Mouse (Mus musculus) hindbrain, embryonic 16.5 days (tissue): ENCODE measurements around the gene Bmp8a. TPM values are rescaled to one million over a fixed set of nuclear protein-coding genes. Genes with fewer than 3 reads are reported as not detected.
"Not testable (repeated sequence)": the region's sequence is repeated elsewhere in the genome, so short reads cannot be mapped to it uniquely, and the experiment has no call there.

ENCODE experiments used
- ATAC-seq: fragments of 200-750 bp; cut with Nextera tagmentation; 2 replicates; pipeline ENCODE4 v1.8.0; 2017; ENCODE audit warnings: moderate TSS enrichment, moderate library complexity
- H3K27ac ChIP-seq: fragments of 300-500 bp; sonication (generic); 2 replicates; pipeline ENCODE4 v1.5.1; 2014; ENCODE audit warnings: low read depth, mild to moderate bottlenecking, control low read depth, low read length, moderate library complexity
- H3K27me3 ChIP-seq: fragments of 300-500 bp; sonication (generic); replicated peaks from 2 replicates; pipeline ENCODE4 v1.6.1; 2014; ENCODE audit warnings: low read length; ENCODE audit not compliant: control insufficient read depth, insufficient read depth
- H3K36me3 ChIP-seq: fragments of 300-500 bp; sonication (generic); 2 replicates; pipeline ENCODE4 v1.6.1; 2014; ENCODE audit warnings: mild to moderate bottlenecking, low read length, moderate library complexity, mixed read lengths; ENCODE audit not compliant: control insufficient read depth, insufficient read depth
- H3K4me1 ChIP-seq: fragments of 300-500 bp; sonication (generic); 2 replicates; pipeline ENCODE4 v1.6.1; 2014; ENCODE audit warnings: low read depth, low read length; ENCODE audit not compliant: control insufficient read depth, insufficient read depth
- H3K4me2 ChIP-seq: fragments of 300-500 bp; sonication (generic); 2 replicates; pipeline ENCODE4 v1.6.1; 2014; ENCODE audit warnings: mild to moderate bottlenecking, low read length, control low read depth, moderate library complexity
- H3K4me3 ChIP-seq: fragments of 300-500 bp; sonication (generic); 2 replicates; pipeline ENCODE4 v1.5.1; 2014; ENCODE audit warnings: mild to moderate bottlenecking, low read length, control low read depth, moderate library complexity
- H3K9ac ChIP-seq: fragments of 300-500 bp; sonication (generic); 2 replicates; pipeline ENCODE4 v1.6.1; 2014; ENCODE audit warnings: low read depth, mild to moderate bottlenecking, control low read depth, low read length, moderate library complexity
- H3K9me3 ChIP-seq: fragments of 300-500 bp; sonication (generic); 2 replicates; pipeline ENCODE4 v1.6.1; 2014; ENCODE audit warnings: mild to moderate bottlenecking, low read length, moderate library complexity; ENCODE audit not compliant: control insufficient read depth
- WGBS: fragments of 180-500 bp; shearing (Covaris S2); extraction: QIAGEN DNeasy Blood & Tissue Kit; methylation state at CpG from one replicate; pipeline ENCODE4 v1.1.7; 2014; 5-methylcytosine and 5-hydroxymethylcytosine counted together
- polyA plus RNA-seq: library from polyadenylated mRNA; unstranded; fragments of >200 nt; fragmentation: Nextera tagmentation; extraction: Ambion mirVana; gene quantifications from 2 replicates; pipeline ENCODE4 v1.2.1, GENCODE M21; 2015

The Bmp8a gene
- polyA plus RNA-seq, 1 experiment from 2014 or later: 0.26 TPM

DNA sequence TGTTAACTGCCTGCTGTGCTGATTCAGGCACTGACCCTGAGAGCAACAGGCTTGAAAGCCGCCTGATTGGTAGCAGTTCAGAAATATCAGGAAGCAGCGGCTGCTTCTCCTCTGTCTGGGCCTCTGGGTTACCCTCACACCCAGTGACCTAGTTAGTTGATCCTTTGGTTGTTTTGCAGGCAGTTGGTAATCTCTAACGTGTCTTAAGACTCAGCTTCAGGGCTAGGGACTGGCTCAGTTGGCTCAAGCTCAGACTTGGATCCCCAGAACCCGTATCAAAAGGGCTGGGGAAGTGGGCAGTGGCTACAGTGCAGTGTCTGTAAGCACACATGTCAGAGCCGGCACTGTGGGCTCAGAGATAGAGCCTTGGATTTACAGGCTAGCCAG is 46.9 kb downstream of the Bmp8a start:
- ATAC-seq: no peak
- peaks cover 59% of the 10 kb centered on the region for H3K36me3 ChIP-seq

GRCm38 (mm10) chr4:123295516-123296147 is 47.4 kb downstream of the Bmp8a start:
- Histone ChIP-seq H3K4me1 (no peaks in the 10 kb centered on the region), H3K27ac (no peak overlapping the region), H3K36me3 (peaks cover 63% of the 10 kb centered on the region), H3K9ac (no peak overlapping the region), H3K4me2 (no peak overlapping the region), H3K27me3 (no peaks in the 10 kb centered on the region), H3K9me3 (no peaks in the 10 kb centered on the region), H3K4me3 (no peak overlapping the region)
- ATAC-seq: no peak
- WGBS: 93% methylated on average over 21 of the region's 21 CpGs

More for the DNA sequence above, 46.9 kb downstream of the Bmp8a start:
- no peak overlapping the region for H3K4me2 ChIP-seq
- H3K9me3 ChIP-seq: no peaks in the 10 kb centered on the region
- WGBS: 86% methylated on average over 5 of the region's 5 CpGs
- H3K4me3 ChIP-seq: no peak overlapping the region
- H3K4me1 ChIP-seq: no peaks in the 10 kb centered on the region
- no peak overlapping the region for H3K27ac ChIP-seq
- no peaks in the 10 kb centered on the region for H3K27me3 ChIP-seq
- no peak overlapping the region for H3K9ac ChIP-seq

GRCm38 (mm10) chr4:123295026-123295425 is 48.0 kb downstream of the Bmp8a start:
- not testable (repeated sequence) for H3K9ac ChIP-seq, H3K27ac ChIP-seq, ATAC-seq, H3K4me3 ChIP-seq, H3K4me1 ChIP-seq, H3K27me3 ChIP-seq, H3K9me3 ChIP-seq, H3K4me2 ChIP-seq
- H3K36me3 ChIP-seq: peaks cover 61% of the 10 kb centered on the region
- 93% methylated on average over 15 of the region's 15 CpGs for WGBS

- Histone ChIP-seq H3K36me3 (peaks cover 62% of the 10 kb centered on the region), H3K27me3 (no peaks in the 10 kb centered on the region), H3K4me2 (no peak overlapping the region), H3K9ac (no peak overlapping the region), H3K4me1 (no peaks in the 10 kb centered on the region), H3K4me3 (no peak overlapping the region), H3K9me3 (no peaks in the 10 kb centered on the region), H3K27ac (no peak overlapping the region)
- no peak for ATAC-seq
- WGBS: 81% methylated on average over 7 of the region's 7 CpGs
Observed at GRCm38 (mm10) chr4:123293661-123294443, 49.2 kb downstream of the Bmp8a start.

GRCm38 (mm10) chr4:123292989-123293388 is 50.1 kb downstream of the Bmp8a start:
- peaks cover 58% of the 10 kb centered on the region for H3K36me3 ChIP-seq
- H3K9ac ChIP-seq: no peak overlapping the region
- no peak overlapping the region for H3K27ac ChIP-seq
- WGBS: 94% methylated on average over 7 of the region's 7 CpGs
- H3K4me1 ChIP-seq: no peaks in the 10 kb centered on the region
- no peak overlapping the region for H3K4me3 ChIP-seq
- ATAC-seq: no peak
- H3K27me3 ChIP-seq: no peaks in the 10 kb centered on the region
- H3K9me3 ChIP-seq: no peaks in the 10 kb centered on the region
- no peak overlapping the region for H3K4me2 ChIP-seq

GRCm38 (mm10) chr4:123292390-123292789 is 50.7 kb downstream of the Bmp8a start:
- Histone ChIP-seq H3K4me1 (no peaks in the 10 kb centered on the region), H3K36me3 (peaks cover 58% of the 10 kb centered on the region), H3K27ac (no peak overlapping the region), H3K9ac (no peak overlapping the region), H3K4me2 (no peak overlapping the region), H3K4me3 (no peak overlapping the region), H3K9me3 (no peaks in the 10 kb centered on the region), H3K27me3 (no peaks in the 10 kb centered on the region)
- ATAC-seq: no peak
- 89% methylated on average over 3 of the region's 3 CpGs for WGBS

- peaks cover 39% of the 10 kb centered on the region for H3K36me3 ChIP-seq
- no peak overlapping the region for H3K27ac ChIP-seq
- WGBS: 90% methylated on average over 12 of the region's 12 CpGs
Observed at GRCm38 (mm10) chr4:123289038-123289437, 54.0 kb downstream of the Bmp8a start.

DNA sequence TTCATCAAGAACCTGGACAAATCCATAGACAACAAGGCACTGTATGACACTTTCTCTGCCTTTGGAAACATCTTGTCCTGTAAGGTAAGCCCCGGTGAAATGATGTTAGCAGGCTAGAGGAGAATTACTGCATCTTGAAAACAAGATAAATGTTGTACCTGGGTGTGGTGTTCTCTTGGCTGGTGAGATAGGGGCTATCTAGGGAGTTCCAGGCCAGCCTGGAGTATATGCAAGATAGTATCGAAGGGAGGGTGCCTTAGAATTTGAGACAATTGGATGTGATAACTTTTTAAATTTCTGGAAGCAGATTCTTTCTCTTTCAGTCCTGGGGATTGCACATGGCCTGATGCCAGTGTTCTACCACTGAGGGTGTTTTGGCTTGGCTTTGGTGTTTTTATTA is 56.3 kb downstream of the Bmp8a start:
- no peaks in the 10 kb centered on the region for H3K9me3 ChIP-seq
- 99% methylated on average over 2 of the region's 2 CpGs for WGBS

More at GRCm38 (mm10) chr4:123289038-123289437, 54.0 kb downstream of the Bmp8a start:
- no peak for ATAC-seq
- H3K4me1 ChIP-seq: peaks cover 20% of the 10 kb centered on the region
- H3K9ac ChIP-seq: no peak overlapping the region
- no peaks in the 10 kb centered on the region for H3K27me3 ChIP-seq
- no peak overlapping the region for H3K4me2 ChIP-seq
- no peaks in the 10 kb centered on the region for H3K9me3 ChIP-seq
- no peak overlapping the region for H3K4me3 ChIP-seq

GRCm38 (mm10) chr4:123284731-123285624 is 58.1 kb downstream of the Bmp8a start:
- Histone ChIP-seq H3K4me1 (peaks cover 23% of the 10 kb centered on the region), H3K27ac (no peak overlapping the region), H3K9ac (peak overlapping the region; percentile 13), H3K9me3 (no peaks in the 10 kb centered on the region), H3K4me3 (peak overlapping the region; percentile 11), H3K27me3 (no peaks in the 10 kb centered on the region), H3K36me3 (peaks cover 19% of the 10 kb centered on the region), H3K4me2 (peak overlapping the region; percentile 73)
- ATAC-seq: no peak
- 79% methylated on average over 6 of the region's 6 CpGs for WGBS

More for the DNA sequence above, 56.3 kb downstream of the Bmp8a start:
- ATAC-seq: no peak
- H3K4me3 ChIP-seq: no peak overlapping the region
- H3K9ac ChIP-seq: no peak overlapping the region
- no peak overlapping the region for H3K27ac ChIP-seq
- H3K36me3 ChIP-seq: peaks cover 27% of the 10 kb centered on the region
- H3K4me2 ChIP-seq: no peak overlapping the region
- no peaks in the 10 kb centered on the region for H3K27me3 ChIP-seq
- peaks cover 23% of the 10 kb centered on the region for H3K4me1 ChIP-seq
